Mouse (Mus musculus) megakaryocyte, embryonic 14.5 days (primary cell): ENCODE measurements around the gene Col4a3bp. TPM values are rescaled to one million over a fixed set of nuclear protein-coding genes. Genes with fewer than 3 reads are reported as not detected.

Experiments
- H3K27me3 ChIP-seq: replicated peaks from 2 replicates; pipeline ENCODE3; 2012; ENCODE audit warnings: inconsistent platforms
- H3K36me3 ChIP-seq: replicated peaks from 2 replicates; pipeline ENCODE3; 2012; ENCODE audit warnings: low read length, inconsistent platforms, mixed read lengths
- H3K4me1 ChIP-seq: 2 replicates; pipeline ENCODE4 v1.6.1; 2012; ENCODE audit warnings: inconsistent platforms
- H3K4me3 ChIP-seq: replicated peaks from 2 replicates; pipeline ENCODE3; 2012; ENCODE audit warnings: moderate library complexity, mild to moderate bottlenecking, inconsistent platforms
- H3K9me3 ChIP-seq: 2 replicates; pipeline ENCODE4 v1.6.1; 2012; ENCODE audit warnings: inconsistent platforms
- FLI1 ChIP-seq: IDR thresholded peaks from 2 replicates; pipeline ENCODE4 v1.6.1; 2012; ENCODE audit warnings: low read length, inconsistent platforms, mixed read lengths
- GATA1 ChIP-seq: IDR thresholded peaks from 3 replicates; pipeline ENCODE4 v1.6.1; 2012; ENCODE audit warnings: mixed read lengths, low read length, inconsistent platforms, borderline replicate concordance
- polyA plus RNA-seq: library from polyadenylated mRNA; stranded (reverse); fragments of >175 nt; gene quantifications from 2 replicates; pipeline ENCODE4 v1.2.3, GENCODE M21; 2012; ENCODE audit warnings: low replicate concordance; ENCODE audit not compliant: insufficient read depth

Col4a3bp gene
- polyA plus RNA-seq, 1 experiment, result 2.6 TPM

- Histone ChIP-seq H3K4me3 (no peak overlapping the region), H3K4me1 (peaks cover 4% of the 10 kb centered on the region), H3K36me3 (peaks cover 61% of the 10 kb centered on the region), H3K9me3 (no peaks in the 10 kb centered on the region), H3K27me3 (no peaks in the 10 kb centered on the region)
- TF ChIP-seq FLI1 (no peak), GATA1 (no peak)
These were observed 56.8 kb downstream of the Col4a3bp start for GRCm38 (mm10) chr13:96599182-96599581.

GRCm38 (mm10) chr13:96604242-96604641 lies 61.8 kb downstream of the Col4a3bp start:
- Histone ChIP-seq H3K27me3 (no peaks in the 10 kb centered on the region), H3K4me3 (no peak overlapping the region), H3K9me3 (no peaks in the 10 kb centered on the region), H3K4me1 (no peaks in the 10 kb centered on the region; the same call in 1 of the 2 replicates), H3K36me3 (peaks cover 68% of the 10 kb centered on the region)
- TF ChIP-seq FLI1 (no peak), GATA1 (no peak)

- TF ChIP-seq FLI1 (no peak), GATA1 (no peak)
- H3K4me3 ChIP-seq, result no peak overlapping the region
- H3K9me3 ChIP-seq, result no peaks in the 10 kb centered on the region
- 0 out of 2 replicates have a peak, but pooled peaks cover under 1% of the 10 kb centered on the region for H3K4me1 ChIP-seq
- no peaks in the 10 kb centered on the region for H3K27me3 ChIP-seq
- peaks cover 83% of the 10 kb centered on the region for H3K36me3 ChIP-seq
These were observed 72.2 kb downstream of the Col4a3bp start for GRCm38 (mm10) chr13:96614615-96615014.

- Histone ChIP-seq H3K36me3 (peaks cover 69% of the 10 kb centered on the region), H3K4me3 (no peak overlapping the region), H3K4me1 (peaks cover 13% of the 10 kb centered on the region), H3K27me3 (no peaks in the 10 kb centered on the region), H3K9me3 (no peaks in the 10 kb centered on the region)
- TF ChIP-seq GATA1, result no peak
- TF ChIP-seq FLI1, result no peak
These were observed 78.5 kb downstream of the Col4a3bp start for GRCm38 (mm10) chr13:96620891-96621290.

- H3K4me1 ChIP-seq, result no peaks in the 10 kb centered on the region
- TF ChIP-seq FLI1 (no peak), GATA1 (no peak)
- no peaks in the 10 kb centered on the region for H3K27me3 ChIP-seq
- H3K9me3 ChIP-seq, result no peaks in the 10 kb centered on the region
- H3K36me3 ChIP-seq, result peaks cover 73% of the 10 kb centered on the region
- H3K4me3 ChIP-seq, result no peak overlapping the region
These were observed 88.0 kb downstream of the Col4a3bp start for GRCm38 (mm10) chr13:96630396-96630795.

- Histone ChIP-seq H3K4me3 (peak overlapping the region; percentile 35), H3K36me3 (peaks cover 47% of the 10 kb centered on the region), H3K27me3 (no peaks in the 10 kb centered on the region), H3K9me3 (no peaks in the 10 kb centered on the region), H3K4me1 (peaks cover 32% of the 10 kb centered on the region)
- TF ChIP-seq FLI1 (no peak), GATA1 (no peak)
These were observed 101.8 kb downstream of the Col4a3bp start for GRCm38 (mm10) chr13:96644168-96644567.

- TF ChIP-seq GATA1 (no peak), FLI1 (no peak)
- H3K4me3 ChIP-seq, result no peak overlapping the region
- peaks cover 52% of the 10 kb centered on the region for H3K36me3 ChIP-seq
- no peaks in the 10 kb centered on the region for H3K27me3 ChIP-seq
- no peaks in the 10 kb centered on the region for H3K9me3 ChIP-seq
- H3K4me1 ChIP-seq, result peaks cover 32% of the 10 kb centered on the region
These were observed 103.4 kb downstream of the Col4a3bp start for GRCm38 (mm10) chr13:96645822-96646221.

- no peaks in the 10 kb centered on the region for H3K9me3 ChIP-seq
- peaks cover 100% of the 10 kb centered on the region for H3K36me3 ChIP-seq
- no peak for TF ChIP-seq FLI1
- no peak for TF ChIP-seq GATA1
These were observed 110.6 kb downstream of the Col4a3bp start for GRCm38 (mm10) chr13:96653041-96653440.

GRCm38 (mm10) chr13:96656673-96657072 lies 114.3 kb downstream of the Col4a3bp start:
- H3K36me3 ChIP-seq, result peaks cover 100% of the 10 kb centered on the region
- no peaks in the 10 kb centered on the region for H3K9me3 ChIP-seq
- H3K4me1 ChIP-seq, result peaks cover 91% of the 10 kb centered on the region
- no peaks in the 10 kb centered on the region for H3K27me3 ChIP-seq
- H3K4me3 ChIP-seq, result no peak overlapping the region
- TF ChIP-seq FLI1 (no peak), GATA1 (no peak)

More at GRCm38 (mm10) chr13:96653041-96653440, 110.6 kb downstream of the Col4a3bp start:
- H3K27me3 ChIP-seq, result no peaks in the 10 kb centered on the region
- H3K4me1 ChIP-seq, result peaks cover 75% of the 10 kb centered on the region
- no peak overlapping the region for H3K4me3 ChIP-seq

- TF ChIP-seq GATA1 (no peak), FLI1 (no peak)
- Histone ChIP-seq H3K4me1 (peaks cover 90% of the 10 kb centered on the region), H3K27me3 (no peaks in the 10 kb centered on the region), H3K9me3 (no peaks in the 10 kb centered on the region), H3K4me3 (no peak overlapping the region), H3K36me3 (peaks cover 100% of the 10 kb centered on the region)
These were observed 116.5 kb downstream of the Col4a3bp start for GRCm38 (mm10) chr13:96658936-96659335.
